Mouse (Mus musculus) thymus, adult 2 months (tissue): Measurements from ENCODE around the gene Borcs6. TPM values are rescaled to one million over a fixed set of nuclear protein-coding genes. Genes with fewer than 3 reads are reported as not detected.

ENCODE experiments used
- DNase-seq: peaks from one replicate; pipeline ENCODE4 v3.0.0; 2021
- H3K27ac ChIP-seq: fragments of 200-500 bp; 2 replicates; pipeline ENCODE4 v1.5.1; 2012; ENCODE audit warnings: low read length, control low read depth; ENCODE audit not compliant: control insufficient read depth, insufficient read depth
- H3K27me3 ChIP-seq: fragments of 200-500 bp; 2 replicates; pipeline ENCODE4 v1.6.1; 2012; ENCODE audit warnings: mild to moderate bottlenecking, low read length, moderate library complexity, mixed read lengths; ENCODE audit not compliant: control insufficient read depth, insufficient read depth
- H3K36me3 ChIP-seq: fragments of 200-500 bp; 2 replicates; pipeline ENCODE4 v1.6.1; 2012; ENCODE audit warnings: mild to moderate bottlenecking, low read length, moderate library complexity; ENCODE audit not compliant: control insufficient read depth, insufficient read depth
- H3K4me1 ChIP-seq: fragments of 200-500 bp; replicated peaks from 2 replicates; pipeline ENCODE4 v1.6.1; 2012; ENCODE audit warnings: low read length; ENCODE audit not compliant: control insufficient read depth, insufficient read depth
- H3K4me3 ChIP-seq: fragments of 200-500 bp; 2 replicates; pipeline ENCODE4 v1.5.1; 2012; ENCODE audit warnings: mild to moderate bottlenecking, low read length, control low read depth, moderate library complexity; ENCODE audit not compliant: control insufficient read depth, insufficient read depth
- CTCF ChIP-seq: fragments of 200-500 bp; IDR thresholded peaks from 2 replicates; pipeline ENCODE4 v1.5.1; 2012; ENCODE audit warnings: mild to moderate bottlenecking, control low read depth, low read length, moderate library complexity, borderline replicate concordance; ENCODE audit not compliant: control insufficient read depth, poor library complexity, insufficient read depth; ENCODE audit errors: extremely low read depth
- POLR2A ChIP-seq: fragments of 200-500 bp; IDR thresholded peaks from 2 replicates; pipeline ENCODE4 v1.6.1; 2012; ENCODE audit warnings: mild to moderate bottlenecking, low read length, control low read depth, moderate library complexity; ENCODE audit not compliant: control insufficient read depth, poor library complexity, insufficient read depth; ENCODE audit errors: extremely low read depth
- WGBS: fragments of 180-500 bp; shearing (Covaris S2); methylation state at CpG from one replicate; pipeline ENCODE4 v1.1.7; 2018; 5-methylcytosine and 5-hydroxymethylcytosine counted together
- polyA plus RNA-seq: library from polyadenylated mRNA; depleted of rRNA; stranded (reverse); fragments of >200 nt; gene quantifications from 2 replicates; pipeline ENCODE4 v1.2.3, GENCODE M21; 2012; rRNA removed

Gene Borcs6
- polyA plus RNA-seq, 1 experiment = 18.0 TPM

- H3K27ac ChIP-seq = no peak overlapping the region
- WGBS = 96% methylated on average over 11 of the region's 11 CpGs
- no peaks in the 10 kb centered on the region for H3K4me1 ChIP-seq
- peaks cover 51% of the 10 kb centered on the region for H3K36me3 ChIP-seq
- no peak overlapping the region for H3K4me3 ChIP-seq
- DNase-seq = no peak
- no peaks in the 10 kb centered on the region for H3K27me3 ChIP-seq
- TF ChIP-seq POLR2A (no peak), CTCF (no peak)
Observed at GRCm38 (mm10) chr11:69106842-69107241, 47.3 kb downstream of the Borcs6 start.

GRCm38 (mm10) chr11:69107676-69108075 is 48.2 kb downstream of the Borcs6 start:
- H3K36me3 ChIP-seq = peaks cover 49% of the 10 kb centered on the region
- no peak overlapping the region for H3K4me3 ChIP-seq
- no peaks in the 10 kb centered on the region for H3K27me3 ChIP-seq
- no peak for DNase-seq
- 94% methylated on average over 11 of the region's 11 CpGs for WGBS
- H3K27ac ChIP-seq = no peak overlapping the region
- H3K4me1 ChIP-seq = no peaks in the 10 kb centered on the region
- TF ChIP-seq CTCF = no peak
- TF ChIP-seq POLR2A = no peak

GRCm38 (mm10) chr11:69108223-69108622 is 48.7 kb downstream of the Borcs6 start:
- H3K4me3 ChIP-seq = no peak overlapping the region
- no peaks in the 10 kb centered on the region for H3K4me1 ChIP-seq
- DNase-seq = no peak
- H3K27ac ChIP-seq = no peak overlapping the region
- H3K36me3 ChIP-seq = peaks cover 45% of the 10 kb centered on the region
- WGBS = 95% methylated on average over 9 of the region's 9 CpGs
- H3K27me3 ChIP-seq = no peaks in the 10 kb centered on the region
- TF ChIP-seq POLR2A (no peak), CTCF (no peak)

- Histone ChIP-seq H3K4me3 (no peak overlapping the region), H3K4me1 (no peaks in the 10 kb centered on the region), H3K36me3 (peaks cover 37% of the 10 kb centered on the region), H3K27ac (no peak overlapping the region), H3K27me3 (no peaks in the 10 kb centered on the region)
- no peak for DNase-seq
- 94% methylated on average over 13 of the region's 13 CpGs for WGBS
- TF ChIP-seq POLR2A (no peak), CTCF (no peak)
Observed at GRCm38 (mm10) chr11:69109032-69109900, 49.7 kb downstream of the Borcs6 start.

GRCm38 (mm10) chr11:69110319-69111046 is 51.0 kb downstream of the Borcs6 start:
- Histone ChIP-seq H3K27me3 (no peaks in the 10 kb centered on the region), H3K27ac (no peak overlapping the region), H3K4me1 (no peaks in the 10 kb centered on the region), H3K36me3 (peaks cover 27% of the 10 kb centered on the region), H3K4me3 (peak overlapping the region; percentile 7; the same call in 1 of the 2 replicates)
- WGBS = 3% methylated on average over 30 of the region's 30 CpGs
- no peak for TF ChIP-seq POLR2A
- TF ChIP-seq CTCF = no peak
- DNase-seq = peak; percentile 82

Other genes starting within 250 kb of the Borcs6 start
- 51.3 and 57.0 TPM in 2 replicates for gene Ndel1, start 187.9 kb upstream of the Borcs6 start, polyA plus RNA-seq
- gene Rnf222, start 171.2 kb upstream of the Borcs6 start, polyA plus RNA-seq = 0.04 TPM in 1 of 2 replicates, not detected in the other
- gene Rpl26, start 158.1 kb upstream of the Borcs6 start, polyA plus RNA-seq = 869 and 1,133 TPM in 2 replicates
- 0.24 TPM in 1 of 2 replicates, not detected in the other for gene Odf4, start 132.6 kb upstream of the Borcs6 start, polyA plus RNA-seq
- 8.5 and 14.9 TPM in 2 replicates for gene Arhgef15, start 102.2 kb upstream of the Borcs6 start, polyA plus RNA-seq
- 27.1 and 27.6 TPM in 2 replicates for gene Slc25a35, start 91.6 kb upstream of the Borcs6 start, polyA plus RNA-seq
- 22.0 and 28.0 TPM in 2 replicates for gene Rangrf, start 84.5 kb upstream of the Borcs6 start, polyA plus RNA-seq
- 28.5 and 43.0 TPM in 2 replicates for gene Pfas, start 51.3 kb upstream of the Borcs6 start, polyA plus RNA-seq
- 57.8 and 64.4 TPM in 2 replicates for gene Ctc1, start 43.8 kb upstream of the Borcs6 start, polyA plus RNA-seq
- gene Aurkb, start 14.1 kb upstream of the Borcs6 start, polyA plus RNA-seq = 192 and 276 TPM in 2 replicates
- 31.1 and 33.0 TPM in 2 replicates for gene Tmem107, start 11.1 kb downstream of the Borcs6 start, polyA plus RNA-seq
- 159 and 175 TPM in 2 replicates for gene Vamp2, start 28.8 kb downstream of the Borcs6 start, polyA plus RNA-seq
- 28.0 and 29.6 TPM in 2 replicates for gene Per1, start 35.5 kb downstream of the Borcs6 start, polyA plus RNA-seq
- 0.69 and 1.1 TPM in 2 replicates for gene Hes7, start 60.7 kb downstream of the Borcs6 start, polyA plus RNA-seq
- 0.65 and 1.3 TPM in 2 replicates for gene 9130213A22Rik, start 62.9 kb downstream of the Borcs6 start, polyA plus RNA-seq
- 2.0 and 2.5 TPM in 2 replicates for gene Aloxe3, start 66.2 kb downstream of the Borcs6 start, polyA plus RNA-seq
- 1.00 and 1.1 TPM in 2 replicates for gene Alox12b, start 97.3 kb downstream of the Borcs6 start, polyA plus RNA-seq
- 0.43 and 0.57 TPM in 2 replicates for gene Alox8, start 138.1 kb downstream of the Borcs6 start, polyA plus RNA-seq
- gene Gucy2e, start 177.3 kb downstream of the Borcs6 start, polyA plus RNA-seq = 0.26 and 0.40 TPM in 2 replicates